12 mouse cellular contexts compared by ENCODE assay signal in the genomic region with DNA sequence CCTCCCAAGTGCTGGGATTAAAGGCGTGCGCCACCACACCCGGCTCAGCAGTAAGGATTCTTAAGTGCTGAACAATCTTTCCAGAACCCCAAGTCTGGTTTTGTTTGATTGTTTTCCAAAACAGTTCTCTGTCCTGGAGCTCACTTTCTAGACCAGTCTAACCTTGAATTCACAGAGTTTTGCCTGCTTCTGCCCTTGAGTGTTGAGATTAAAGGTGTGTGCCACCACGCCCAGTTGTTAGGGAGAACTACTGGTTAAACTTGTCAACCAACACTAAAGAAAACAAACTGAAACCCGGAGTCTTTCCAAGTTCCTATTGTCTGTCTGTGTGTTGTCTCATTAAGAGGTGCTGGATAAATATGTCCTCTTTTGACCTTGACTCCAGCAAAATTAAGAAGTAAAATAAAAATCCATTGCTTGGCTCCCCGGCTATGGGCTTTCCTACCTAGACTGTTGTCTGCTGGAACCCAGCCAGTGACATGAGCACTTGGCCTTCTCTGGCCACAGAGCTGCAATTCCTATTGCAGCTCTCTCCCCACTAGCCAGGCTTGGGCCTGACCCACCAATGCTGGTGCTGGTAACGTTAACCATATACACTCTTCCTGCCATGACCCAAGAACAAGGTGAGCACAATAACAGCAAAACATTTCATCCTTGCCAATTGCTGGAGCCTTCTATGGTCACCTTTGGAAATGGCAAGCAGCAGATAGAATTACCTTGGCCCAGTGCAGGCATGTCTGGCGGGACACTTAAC. TPM values are rescaled to one million over a fixed set of nuclear protein-coding genes. Genes with fewer than 3 reads are reported as not detected.
DNase-seq lines count a peak whose midpoint lies in the region; ATAC-seq and TF ChIP-seq lines count a peak whose summit lies in the region.
"Had no signal": no experiment of that assay in that cellular context is flagged by ENCODE, and none has a peak within 500 bp of the region (broad histone marks: within the 10 kb centered on the region; RNA-seq: fewer than 3 reads in every experiment).

No protein-coding gene starts in this region.

- no peak overlapping the region for H3K4me2 ChIP-seq in lung, postnatal 0 days (replicated peaks; ENCODE audit: low read depth, low read length)
- H3K4me2 ChIP-seq: limb, embryonic 15.5 days had no signal

- no peaks in the 10 kb centered on the region for H3K4me1 ChIP-seq in lung, postnatal 0 days (ENCODE audit: insufficient read depth, low read depth, low read length)
- H3K4me1 ChIP-seq: limb, embryonic 15.5 days had no signal

- no peak for TF ChIP-seq CTCF in lung, postnatal 0 days (IDR thresholded peaks at IDR 0.05)

- H3K27me3 ChIP-seq in lung, postnatal 0 days (replicated peaks; ENCODE audit: insufficient read depth, low read length): no peaks in the 10 kb centered on the region
- H3K27me3 ChIP-seq: limb, embryonic 15.5 days; Patski had no signal

- H3K4me3 ChIP-seq in lung, postnatal 0 days (ENCODE audit: low read depth, low read length): no peak overlapping the region
- H3K4me3 ChIP-seq: limb, embryonic 15.5 days had no signal

- WGBS in lung, postnatal 0 days: 71% methylated on average over 8 of the region's 8 CpGs
- 60% methylated on average over 8 of the region's 8 CpGs for WGBS in large intestine, adult 2 months

- peak; percentile 16 to 28 for DNase-seq in cerebellum, postnatal 10 days
- no peak for DNase-seq in cerebellum, adult 9-10 months
- DNase-seq in lung, adult 18-20 months: peak; percentile 27 to 48
- DNase-seq in lung, postnatal 0 days (ENCODE audit: low spot score): no peak
- DNase-seq in fat pad, adult 2 months (ENCODE audit: extremely low read depth, low read depth, low spot score): peak; percentile 2
- peak; percentile 67 for DNase-seq in large intestine, adult 2 months (ENCODE audit: low read depth, low spot score)
- no peak for DNase-seq in layer of hippocampus, adult 18-20 months (ENCODE audit: low spot score in 2 of 2)
- no peak for DNase-seq in urinary bladder, postnatal 10 days (ENCODE audit: low spot score)
- DNase-seq: B cell, adult 2 months; right cerebral cortex, postnatal 4 days had no signal

- H3K9ac ChIP-seq in lung, postnatal 0 days (replicated peaks; ENCODE audit: low read depth): no peak overlapping the region
- H3K9ac ChIP-seq: limb, embryonic 15.5 days had no signal

- H3K9me3 ChIP-seq in lung, postnatal 0 days (ENCODE audit: low read length): no peaks in the 10 kb centered on the region
- H3K9me3 ChIP-seq: limb, embryonic 15.5 days had no signal

- H3K36me3 ChIP-seq in lung, postnatal 0 days (ENCODE audit: insufficient read depth, low read length): no peaks in the 10 kb centered on the region
- H3K36me3 ChIP-seq: limb, embryonic 15.5 days had no signal

- ATAC-seq in lung, postnatal 0 days: no peak
- ATAC-seq: Patski had no signal

- no peak overlapping the region for H3K27ac ChIP-seq in lung, postnatal 0 days (ENCODE audit: low read length)
- H3K27ac ChIP-seq: limb, embryonic 15.5 days had no signal

- TF ChIP-seq EP300 in lung, postnatal 0 days (IDR thresholded peaks at IDR 0.05): no peak

RNA-seq across cellular contexts. Expression of gene Klf9, which starts 51.1 kb away (rescaled TPM):
- polyA plus RNA-seq in lung, postnatal 0 days (2015; fragmentation: Nextera tagmentation; extraction: Ambion mirVana): 28.8 and 46.2 TPM in 2 replicates
- 7.9 and 14.1 TPM in 2 replicates for polyA plus RNA-seq in large intestine, adult 2 months (2012; rRNA removed)
- total RNA-seq in layer of hippocampus, adult 18-20 months (2021): 100 to 1,000 TPM; 163 to 172 TPM

Comparison
In these comparisons a context has a peak if more than half of its experiments do, and no peak if none do; other contexts are left out.
1. DNase-seq: peak in cerebellum, postnatal 10 days (2 of 2), lung, adult 18-20 months (2 of 2), fat pad, adult 2 months (single experiment) and large intestine, adult 2 months (single experiment); none in cerebellum, adult 9-10 months (single experiment), lung, postnatal 0 days (single experiment), layer of hippocampus, adult 18-20 months (0 of 2) and urinary bladder, postnatal 10 days (single experiment).